Mouse (Mus musculus): ENCODE data around the gene Zfp553. TPM values are rescaled to one million over a fixed set of nuclear protein-coding genes. Genes with fewer than 3 reads are reported as not detected.

Gene Zfp553
- polyA plus RNA-seq, 1 experiment from 2014 or later: 45.2 TPM

GRCm38 (mm10) chr7:127262218-127262961 is 29.5 kb downstream of the Zfp553 start:
- Histone ChIP-seq H3K27me3 (ENCODE audit: insufficient read depth, low read length) (no peaks in the 10 kb centered on the region), H3K4me2 (replicated peaks; ENCODE audit: low read depth, low read length) (no peak overlapping the region), H3K4me3 (ENCODE audit: low read length) (no peak overlapping the region), H3K4me1 (ENCODE audit: insufficient read depth, low read length) (peaks cover 18% of the 10 kb centered on the region), H3K27ac (ENCODE audit: low read length) (no peak overlapping the region), H3K9ac (replicated peaks; ENCODE audit: low read length) (no peak overlapping the region), H3K9me3 (ENCODE audit: low read length) (no peaks in the 10 kb centered on the region), H3K36me3 (ENCODE audit: insufficient read depth, low read length) (peaks cover 8% of the 10 kb centered on the region; the same call in 1 of the 2 replicates)
- 73% methylated on average over 10 of the region's 10 CpGs for WGBS
- ATAC-seq (ENCODE audit: low FRiP score, low TSS enrichment): no peak

GRCm38 (mm10) chr7:127263526-127263925 is 30.7 kb downstream of the Zfp553 start:
- Histone ChIP-seq H3K36me3 (ENCODE audit: insufficient read depth, low read length) (0 out of 2 replicates have a peak, but pooled peaks cover 3% of the 10 kb centered on the region), H3K27me3 (ENCODE audit: insufficient read depth, low read length) (no peaks in the 10 kb centered on the region), H3K4me1 (ENCODE audit: insufficient read depth, low read length) (peaks cover 18% of the 10 kb centered on the region), H3K9ac (replicated peaks; ENCODE audit: low read length) (no peak overlapping the region), H3K4me3 (ENCODE audit: low read length) (no peak overlapping the region), H3K4me2 (replicated peaks; ENCODE audit: low read depth, low read length) (no peak overlapping the region), H3K9me3 (ENCODE audit: low read length) (peaks cover 3% of the 10 kb centered on the region; the same call in 1 of the 2 replicates), H3K27ac (ENCODE audit: low read length) (no peak overlapping the region)
- no peak for ATAC-seq (ENCODE audit: low FRiP score, low TSS enrichment)
- 89% methylated on average over 3 of the region's 3 CpGs for WGBS

DNA sequence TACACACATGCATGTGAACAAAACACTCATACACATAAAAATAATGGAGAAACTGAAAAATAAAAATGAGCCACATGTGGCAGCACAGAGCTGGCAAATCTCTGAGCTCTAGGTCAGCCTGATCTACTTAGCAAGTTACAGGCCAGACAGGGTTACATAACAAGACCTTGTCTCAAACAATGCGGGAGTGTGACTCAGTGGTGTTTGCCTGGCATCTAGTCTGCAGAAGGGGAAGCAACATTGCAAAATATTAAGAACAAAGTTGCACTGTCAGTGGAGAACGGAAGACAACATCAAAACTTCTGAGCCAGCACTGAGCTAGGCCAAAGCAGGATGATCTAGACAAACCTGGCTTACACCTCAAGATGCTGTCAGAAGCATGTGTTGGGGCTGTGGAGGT is 37.4 kb downstream of the Zfp553 start:
- no peak overlapping the region for H3K9ac ChIP-seq (replicated peaks; ENCODE audit: low read length)
- H3K27me3 ChIP-seq (ENCODE audit: insufficient read depth, low read length): no peaks in the 10 kb centered on the region
- no peak overlapping the region for H3K4me2 ChIP-seq (replicated peaks; ENCODE audit: low read depth, low read length)
- H3K4me1 ChIP-seq (ENCODE audit: insufficient read depth, low read length): peaks cover 16% of the 10 kb centered on the region; the same call in 1 of the 2 replicates
- 92% methylated on average over 2 of the region's 2 CpGs for WGBS
- H3K27ac ChIP-seq (ENCODE audit: low read length): no peak overlapping the region
- H3K9me3 ChIP-seq (ENCODE audit: low read length): peaks cover 7% of the 10 kb centered on the region
- H3K4me3 ChIP-seq (ENCODE audit: low read length): no peak overlapping the region
- peaks cover 40% of the 10 kb centered on the region for H3K36me3 ChIP-seq (ENCODE audit: insufficient read depth, low read length)
- no peak for ATAC-seq (ENCODE audit: low FRiP score, low TSS enrichment)

DNA sequence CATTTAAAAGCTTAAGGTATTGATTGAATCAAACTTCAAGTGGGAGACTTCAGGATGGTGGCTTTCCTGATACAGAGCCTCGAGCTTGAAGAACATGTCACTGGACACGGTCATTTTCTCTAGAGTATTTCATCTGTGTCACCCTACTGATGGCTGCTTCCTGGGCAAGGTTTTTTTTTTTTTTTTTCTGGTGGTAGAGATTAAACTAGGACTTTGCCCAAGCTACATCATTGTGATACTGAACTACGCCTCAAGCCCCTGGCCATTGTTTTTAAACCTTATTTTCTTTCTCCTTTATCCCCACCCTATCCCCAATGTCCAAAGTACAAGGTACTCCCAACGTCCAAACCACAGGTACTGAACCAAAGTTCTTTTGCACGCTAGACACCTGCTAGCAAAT is 37.8 kb downstream of the Zfp553 start:
- H3K9ac ChIP-seq (replicated peaks; ENCODE audit: low read length): no peak overlapping the region
- peaks cover 7% of the 10 kb centered on the region for H3K9me3 ChIP-seq (ENCODE audit: low read length)
- no peak overlapping the region for H3K27ac ChIP-seq (ENCODE audit: low read length)
- H3K27me3 ChIP-seq (ENCODE audit: insufficient read depth, low read length): no peaks in the 10 kb centered on the region
- no peak overlapping the region for H3K4me2 ChIP-seq (replicated peaks; ENCODE audit: low read depth, low read length)
- ATAC-seq (ENCODE audit: low FRiP score, low TSS enrichment): no peak
- no peak overlapping the region for H3K4me3 ChIP-seq (ENCODE audit: low read length)
- 94% methylated on average over 5 of the region's 5 CpGs for WGBS
- peaks cover 16% of the 10 kb centered on the region; the same call in 1 of the 2 replicates for H3K4me1 ChIP-seq (ENCODE audit: insufficient read depth, low read length)
- peaks cover 40% of the 10 kb centered on the region for H3K36me3 ChIP-seq (ENCODE audit: insufficient read depth, low read length)

DNA sequence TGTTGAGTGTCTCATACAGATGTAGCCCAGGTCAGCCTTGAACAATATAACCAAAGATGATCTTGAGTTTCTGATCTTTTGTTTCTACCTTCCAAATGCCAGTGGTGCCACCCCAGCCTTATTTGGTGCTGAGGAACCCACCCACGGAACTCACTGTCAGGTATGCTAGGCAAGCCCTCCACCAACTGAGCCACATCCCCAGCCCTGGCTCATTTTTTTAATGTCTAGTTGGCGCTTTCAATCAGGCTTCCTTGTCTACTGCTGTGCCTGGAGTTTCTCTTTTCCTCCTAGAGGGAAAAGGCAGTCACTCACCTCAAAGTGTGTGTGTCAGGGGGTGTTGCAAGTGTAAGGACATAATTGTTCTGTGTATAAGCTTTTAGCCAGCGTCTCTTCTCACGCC is 38.2 kb downstream of the Zfp553 start:
- no peak overlapping the region for H3K9ac ChIP-seq (replicated peaks; ENCODE audit: low read length)
- peak overlapping the region; percentile 6; the same call in 1 of the 2 replicates for H3K4me3 ChIP-seq (ENCODE audit: low read length)
- peaks cover 17% of the 10 kb centered on the region; the same call in 1 of the 2 replicates for H3K4me1 ChIP-seq (ENCODE audit: insufficient read depth, low read length)
- peaks cover 7% of the 10 kb centered on the region for H3K9me3 ChIP-seq (ENCODE audit: low read length)
- no peak overlapping the region for H3K4me2 ChIP-seq (replicated peaks; ENCODE audit: low read depth, low read length)
- WGBS: 95% methylated on average over 4 of the region's 4 CpGs
- H3K36me3 ChIP-seq (ENCODE audit: insufficient read depth, low read length): peaks cover 40% of the 10 kb centered on the region
- no peak overlapping the region for H3K27ac ChIP-seq (ENCODE audit: low read length)
- ATAC-seq (ENCODE audit: low FRiP score, low TSS enrichment): no peak
- H3K27me3 ChIP-seq (ENCODE audit: insufficient read depth, low read length): no peaks in the 10 kb centered on the region

GRCm38 (mm10) chr7:127272566-127272965 is 39.7 kb downstream of the Zfp553 start:
- Histone ChIP-seq H3K9me3 (ENCODE audit: low read length) (peaks cover 7% of the 10 kb centered on the region), H3K36me3 (ENCODE audit: insufficient read depth, low read length) (peaks cover 40% of the 10 kb centered on the region), H3K27ac (ENCODE audit: low read length) (no peak overlapping the region), H3K4me3 (ENCODE audit: low read length) (peak overlapping the region; percentile 93), H3K4me1 (ENCODE audit: insufficient read depth, low read length) (peaks cover 31% of the 10 kb centered on the region), H3K27me3 (ENCODE audit: insufficient read depth, low read length) (no peaks in the 10 kb centered on the region), H3K4me2 (replicated peaks; ENCODE audit: low read depth, low read length) (peak overlapping the region; percentile 86), H3K9ac (replicated peaks; ENCODE audit: low read length) (0 out of 2 replicates have a peak overlapping the region, but pooled peaks have one; percentile 94)
- WGBS: 95% methylated on average over 15 of the region's 15 CpGs
- ATAC-seq (ENCODE audit: low FRiP score, low TSS enrichment): no peak

- Histone ChIP-seq H3K36me3 (ENCODE audit: insufficient read depth, low read length) (peaks cover 38% of the 10 kb centered on the region), H3K4me1 (ENCODE audit: insufficient read depth, low read length) (peaks cover 36% of the 10 kb centered on the region), H3K27me3 (ENCODE audit: insufficient read depth, low read length) (no peaks in the 10 kb centered on the region), H3K4me3 (ENCODE audit: low read length) (peak overlapping the region; percentile 93), H3K27ac (ENCODE audit: low read length) (peak overlapping the region; percentile 92), H3K9me3 (ENCODE audit: low read length) (peaks cover 6% of the 10 kb centered on the region), H3K4me2 (replicated peaks; ENCODE audit: low read depth, low read length) (peak overlapping the region; percentile 86), H3K9ac (replicated peaks; ENCODE audit: low read length) (peak overlapping the region; percentile 94)
- ATAC-seq (ENCODE audit: low FRiP score, low TSS enrichment): peak; percentile 71
- 10% methylated on average over 49 of the region's 50 CpGs for WGBS
These were observed 40.5 kb downstream of the Zfp553 start for GRCm38 (mm10) chr7:127273118-127273923.

- H3K9me3 ChIP-seq (ENCODE audit: low read length): peaks cover 2% of the 10 kb centered on the region; the same call in 1 of the 2 replicates
- 1% methylated on average over 39 of the region's 39 CpGs for WGBS
- H3K27me3 ChIP-seq (ENCODE audit: insufficient read depth, low read length): no peaks in the 10 kb centered on the region
- peak within 1 kb of the TSS; percentile 94 for H3K9ac ChIP-seq (replicated peaks; ENCODE audit: low read length)
- peak within 1 kb of the TSS; percentile 92 for H3K27ac ChIP-seq (ENCODE audit: low read length)
- H3K4me1 ChIP-seq (ENCODE audit: insufficient read depth, low read length): peaks cover 39% of the 10 kb centered on the region
- ATAC-seq (ENCODE audit: low FRiP score, low TSS enrichment): peak; percentile 86
- H3K36me3 ChIP-seq (ENCODE audit: insufficient read depth, low read length): peaks cover 31% of the 10 kb centered on the region
- H3K4me2 ChIP-seq (replicated peaks; ENCODE audit: low read depth, low read length): peak within 1 kb of the TSS; percentile 86
- H3K4me3 ChIP-seq (ENCODE audit: low read length): peak within 1 kb of the TSS; percentile 93
These were observed 41.3 kb downstream of the Zfp553 start, which contains the start of gene Sephs2 for GRCm38 (mm10) chr7:127273925-127274789. Gene Sephs2, minus strand, starts transcription at chr7:127274055.

DNA sequence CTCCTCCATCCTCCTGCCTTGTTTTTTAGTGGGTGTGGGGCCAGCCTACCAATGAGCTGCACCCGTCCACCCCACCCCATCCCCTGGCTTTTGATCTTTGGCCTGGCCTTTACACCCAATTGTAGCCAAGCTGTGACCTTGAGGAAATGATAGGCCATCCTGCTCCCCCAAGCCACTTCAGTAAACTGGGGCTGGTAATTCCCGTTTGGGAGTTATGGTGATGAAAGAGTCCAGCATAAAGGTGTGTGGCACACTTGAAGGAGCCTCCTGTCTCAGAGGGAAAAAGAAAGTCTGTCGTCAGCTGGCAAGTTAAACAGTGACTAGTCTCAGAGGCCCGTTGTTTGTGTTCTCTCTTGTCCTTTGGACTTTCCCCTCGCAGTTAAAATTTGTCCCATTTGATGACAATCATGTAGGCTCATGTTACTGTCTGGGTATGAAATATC is 43.7 kb downstream of the Zfp553 start:
- ATAC-seq (ENCODE audit: low FRiP score, low TSS enrichment): peak; percentile 20; the same call in 1 of the 2 replicates
- WGBS: 21% methylated on average over 5 of the region's 5 CpGs

More for the DNA sequence above, 43.7 kb downstream of the Zfp553 start:
- H3K4me1 ChIP-seq (ENCODE audit: insufficient read depth, low read length): peaks cover 39% of the 10 kb centered on the region
- H3K4me3 ChIP-seq (ENCODE audit: low read length): no peak overlapping the region
- H3K36me3 ChIP-seq (ENCODE audit: insufficient read depth, low read length): peaks cover 11% of the 10 kb centered on the region
- no peaks in the 10 kb centered on the region for H3K27me3 ChIP-seq (ENCODE audit: insufficient read depth, low read length)
- peaks cover 2% of the 10 kb centered on the region; the same call in 1 of the 2 replicates for H3K9me3 ChIP-seq (ENCODE audit: low read length)
- 0 out of 2 replicates have a peak overlapping the region, but pooled peaks have one; percentile 12 for H3K9ac ChIP-seq (replicated peaks; ENCODE audit: low read length)
- H3K4me2 ChIP-seq (replicated peaks; ENCODE audit: low read depth, low read length): no peak overlapping the region
- peak overlapping the region; percentile 85 for H3K27ac ChIP-seq (ENCODE audit: low read length)

Measured in kidney, embryonic 16.5 days (tissue).